Comparison of ENCODE assay signal across 22 mouse cellular contexts in the genomic region with DNA sequence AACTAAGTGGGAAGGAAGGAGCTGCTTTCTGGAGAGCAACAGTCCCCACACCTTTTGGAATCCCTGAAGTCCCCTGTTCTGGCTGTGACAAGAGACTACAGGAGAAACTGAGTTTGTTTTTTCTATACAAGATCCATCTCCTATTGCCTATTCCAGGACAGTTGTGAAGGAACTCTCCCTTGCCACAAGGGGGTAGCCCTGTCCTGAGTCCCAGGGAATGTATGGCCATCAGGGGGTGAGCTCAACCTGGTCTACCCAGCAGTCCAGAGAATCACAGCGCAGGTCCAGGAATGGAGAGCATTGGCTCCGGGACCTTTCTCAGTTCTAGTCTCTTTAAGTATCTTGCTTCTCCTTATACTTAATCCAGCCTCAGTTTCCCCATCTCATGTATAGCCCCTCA. TPM values are rescaled to one million over a fixed set of nuclear protein-coding genes. Genes with fewer than 3 reads are reported as not detected.
DNase-seq lines count a peak whose midpoint lies in the region; ATAC-seq and TF ChIP-seq lines count a peak whose summit lies in the region.
"Had no signal": no experiment of that assay in that cellular context is flagged by ENCODE, and none has a peak within 500 bp of the region (broad histone marks: within the 10 kb centered on the region; RNA-seq: fewer than 3 reads in every experiment).

No protein-coding gene starts in this region.

- H3K4me1 ChIP-seq in hindbrain, postnatal 0 days (ENCODE audit: insufficient read depth, low read length), result peaks cover 4% of the 10 kb centered on the region; the same call in 1 of the 2 replicates
- H3K4me1 ChIP-seq in hindbrain, embryonic 11.5 days (replicated peaks; ENCODE audit: control insufficient read depth, insufficient read depth, low read length), result 0 out of 2 replicates have a peak, but pooled peaks cover 2% of the 10 kb centered on the region
- no peaks in the 10 kb centered on the region for H3K4me1 ChIP-seq in midbrain, postnatal 0 days (ENCODE audit: insufficient read depth, low read length)
- H3K4me1 ChIP-seq in midbrain, embryonic 13.5 days (replicated peaks), result peaks cover 5% of the 10 kb centered on the region

- no peak overlapping the region for H3K4me2 ChIP-seq in hindbrain, postnatal 0 days (ENCODE audit: low read depth, low read length)
- H3K4me2 ChIP-seq in hindbrain, embryonic 11.5 days (replicated peaks; ENCODE audit: low read depth, low read length), result no peak overlapping the region
- H3K4me2 ChIP-seq in midbrain, postnatal 0 days (ENCODE audit: low read depth, low read length, poor library complexity, severe bottlenecking), result no peak overlapping the region
- H3K4me2 ChIP-seq in midbrain, embryonic 13.5 days (replicated peaks), result no peak overlapping the region
- H3K4me2 ChIP-seq: hindbrain, embryonic 15.5 days; lung, embryonic 15.5 days had no signal

- no peak for TF ChIP-seq POLR2A in brain, embryonic 14.5 days (IDR thresholded peaks at IDR 0.05; ENCODE audit: borderline replicate concordance, extremely low read depth, insufficient read depth, insufficient read length, poor library complexity, severe bottlenecking)

- no peaks in the 10 kb centered on the region for H3K9me3 ChIP-seq in hindbrain, postnatal 0 days (ENCODE audit: low read length)
- H3K9me3 ChIP-seq in hindbrain, embryonic 11.5 days (ENCODE audit: control insufficient read depth, low read length), result no peaks in the 10 kb centered on the region
- no peaks in the 10 kb centered on the region for H3K9me3 ChIP-seq in midbrain, postnatal 0 days (ENCODE audit: low read length)
- H3K9me3 ChIP-seq in midbrain, embryonic 13.5 days, result no peaks in the 10 kb centered on the region
- H3K9me3 ChIP-seq: hindbrain, embryonic 15.5 days; lung, embryonic 15.5 days had no signal

- no peak for ATAC-seq in hindbrain, postnatal 0 days
- no peak for ATAC-seq in hindbrain, embryonic 11.5 days (ENCODE audit: low FRiP score)
- no peak for ATAC-seq in midbrain, postnatal 0 days (ENCODE audit: low FRiP score)
- no peak for ATAC-seq in midbrain, embryonic 13.5 days

- no peak for DNase-seq in hindbrain, postnatal 0 days (ENCODE audit: low spot score)
- no peak for DNase-seq in hindbrain, embryonic 11.5 days (ENCODE audit: low spot score)
- no peak for DNase-seq in midbrain, postnatal 0 days (ENCODE audit: low spot score)
- no peak for DNase-seq in brain, embryonic 14.5 days (ENCODE audit: low read depth)
- DNase-seq in frontal cortex, postnatal 14 days (ENCODE audit: low spot score in 2 of 2), result no peak
- DNase-seq in right cerebral cortex, postnatal 10 days (ENCODE audit: low spot score in 2 of 2), result no peak
- DNase-seq: adrenal gland, adult 8-10 months; B cell, adult 2 months; cerebellum, adult 11-12 months; cerebellum, postnatal 36 days; gastrocnemius, postnatal 14 days; kidney, adult 2 months; kidney, postnatal 36 days; midbrain, embryonic 14.5 days; right cerebral cortex, adult 18-20 months; thymus, postnatal 4 days had no signal

- no peak overlapping the region for H3K27ac ChIP-seq in hindbrain, postnatal 0 days
- H3K27ac ChIP-seq in hindbrain, embryonic 11.5 days (ENCODE audit: low read depth, low read length), result no peak overlapping the region
- H3K27ac ChIP-seq in midbrain, postnatal 0 days (ENCODE audit: low read depth, low read length), result no peak overlapping the region
- no peak overlapping the region for H3K27ac ChIP-seq in midbrain, embryonic 13.5 days
- H3K27ac ChIP-seq: hindbrain, embryonic 15.5 days; lung, embryonic 15.5 days had no signal

- H3K27me3 ChIP-seq in hindbrain, postnatal 0 days (ENCODE audit: insufficient read depth, low read length), result no peaks in the 10 kb centered on the region
- no peaks in the 10 kb centered on the region for H3K27me3 ChIP-seq in hindbrain, embryonic 11.5 days (ENCODE audit: control insufficient read depth, insufficient read depth, low read length)
- no peaks in the 10 kb centered on the region for H3K27me3 ChIP-seq in midbrain, postnatal 0 days (ENCODE audit: insufficient read depth, low read length)
- H3K27me3 ChIP-seq in midbrain, embryonic 13.5 days, result no peaks in the 10 kb centered on the region
- H3K27me3 ChIP-seq: hindbrain, embryonic 15.5 days; lung, embryonic 15.5 days had no signal

- 85% methylated on average over 2 of the region's 2 CpGs for WGBS in hindbrain, postnatal 0 days
- WGBS in hindbrain, embryonic 11.5 days, result 59% methylated on average over 2 of the region's 2 CpGs
- 54% methylated on average over 2 of the region's 2 CpGs for WGBS in midbrain, postnatal 0 days
- 48% methylated on average over 2 of the region's 2 CpGs for WGBS in midbrain, embryonic 13.5 days

- peak; percentile 38 for TF ChIP-seq CTCF in hindbrain, postnatal 0 days (IDR thresholded peaks at IDR 0.05; ENCODE audit: low read depth)
- TF ChIP-seq CTCF in midbrain, postnatal 0 days (IDR thresholded peaks at IDR 0.05), result peak; percentile 41
- TF ChIP-seq CTCF in brain, embryonic 14.5 days (IDR thresholded peaks at IDR 0.05; ENCODE audit: borderline replicate concordance, extremely low read depth, insufficient read depth, insufficient read length), result peak; percentile 10; the same call in 1 of the 2 replicates

- H3K36me3 ChIP-seq in hindbrain, postnatal 0 days (ENCODE audit: insufficient read depth, low read length), result no peaks in the 10 kb centered on the region
- no peaks in the 10 kb centered on the region for H3K36me3 ChIP-seq in hindbrain, embryonic 11.5 days (ENCODE audit: control insufficient read depth, insufficient read depth, low read length)
- no peaks in the 10 kb centered on the region for H3K36me3 ChIP-seq in midbrain, postnatal 0 days (ENCODE audit: insufficient read depth, low read length)
- no peaks in the 10 kb centered on the region for H3K36me3 ChIP-seq in midbrain, embryonic 13.5 days
- H3K36me3 ChIP-seq: hindbrain, embryonic 15.5 days; lung, embryonic 15.5 days had no signal

- no peak overlapping the region for H3K9ac ChIP-seq in hindbrain, postnatal 0 days (replicated peaks; ENCODE audit: low read length)
- no peak overlapping the region for H3K9ac ChIP-seq in hindbrain, embryonic 11.5 days (ENCODE audit: low read depth, low read length)
- no peak overlapping the region for H3K9ac ChIP-seq in midbrain, postnatal 0 days (replicated peaks; ENCODE audit: low read length, poor library complexity, severe bottlenecking)
- H3K9ac ChIP-seq in midbrain, embryonic 13.5 days (replicated peaks), result no peak overlapping the region
- H3K9ac ChIP-seq: hindbrain, embryonic 15.5 days; lung, embryonic 15.5 days had no signal

- no peak overlapping the region for H3K4me3 ChIP-seq in hindbrain, postnatal 0 days (ENCODE audit: low read length)
- H3K4me3 ChIP-seq in hindbrain, embryonic 11.5 days (ENCODE audit: low read depth, low read length), result no peak overlapping the region
- no peak overlapping the region for H3K4me3 ChIP-seq in midbrain, postnatal 0 days (ENCODE audit: low read depth, low read length)
- H3K4me3 ChIP-seq in midbrain, embryonic 13.5 days (replicated peaks), result no peak overlapping the region
- H3K4me3 ChIP-seq: hindbrain, embryonic 15.5 days; lung, embryonic 15.5 days had no signal

RNA-seq across cellular contexts. Expression of a gene that starts 4.7 kb away (rescaled TPM):
- 352 and 363 TPM in 2 replicates for total RNA-seq in hindbrain, postnatal 0 days (2014; rRNA removed)
- 609 and 632 TPM in 2 replicates for polyA plus RNA-seq in hindbrain, postnatal 0 days (2015; fragmentation: Nextera tagmentation; extraction: Ambion mirVana)
- 610 and 623 TPM in 2 replicates for polyA plus RNA-seq in hindbrain, embryonic 11.5 days (2014; fragmentation: Nextera tagmentation; extraction: Ambion mirVana)
- 372 and 409 TPM in 2 replicates for total RNA-seq in midbrain, postnatal 0 days (2014; rRNA removed)
- polyA plus RNA-seq in midbrain, postnatal 0 days (2015; fragmentation: Nextera tagmentation; extraction: Ambion mirVana), result 626 and 656 TPM in 2 replicates
- 602 and 607 TPM in 2 replicates for polyA plus RNA-seq in midbrain, embryonic 13.5 days (2015; fragmentation: Nextera tagmentation; extraction: Ambion mirVana)
- polyA plus RNA-seq in brain, embryonic 14.5 days (2012; rRNA removed), result 565 and 655 TPM in 2 replicates

RNA-seq across cellular contexts. Expression of a gene that starts 24.7 kb away (rescaled TPM):
- total RNA-seq in hindbrain, postnatal 0 days (2014; rRNA removed), result 4.3 and 4.7 TPM in 2 replicates
- polyA plus RNA-seq in hindbrain, postnatal 0 days (2015; fragmentation: Nextera tagmentation; extraction: Ambion mirVana), result 24.8 and 29.2 TPM in 2 replicates
- 33.4 and 40.9 TPM in 2 replicates for polyA plus RNA-seq in hindbrain, embryonic 11.5 days (2014; fragmentation: Nextera tagmentation; extraction: Ambion mirVana)
- total RNA-seq in midbrain, postnatal 0 days (2014; rRNA removed), result 7.0 and 7.3 TPM in 2 replicates
- 25.5 and 28.3 TPM in 2 replicates for polyA plus RNA-seq in midbrain, postnatal 0 days (2015; fragmentation: Nextera tagmentation; extraction: Ambion mirVana)
- 32.5 and 32.6 TPM in 2 replicates for polyA plus RNA-seq in midbrain, embryonic 13.5 days (2015; fragmentation: Nextera tagmentation; extraction: Ambion mirVana)
- polyA plus RNA-seq in brain, embryonic 14.5 days (2012; rRNA removed), result 32.4 and 37.2 TPM in 2 replicates

RNA-seq across cellular contexts. Expression of a gene that starts 30.5 kb away (rescaled TPM):
- total RNA-seq in hindbrain, postnatal 0 days (2014; rRNA removed), result 88.3 and 90.6 TPM in 2 replicates
- 119 and 123 TPM in 2 replicates for polyA plus RNA-seq in hindbrain, postnatal 0 days (2015; fragmentation: Nextera tagmentation; extraction: Ambion mirVana)
- polyA plus RNA-seq in hindbrain, embryonic 11.5 days (2014; fragmentation: Nextera tagmentation; extraction: Ambion mirVana), result 87.4 and 96.7 TPM in 2 replicates
- total RNA-seq in midbrain, postnatal 0 days (2014; rRNA removed), result 65.0 and 80.6 TPM in 2 replicates
- 104 and 112 TPM in 2 replicates for polyA plus RNA-seq in midbrain, postnatal 0 days (2015; fragmentation: Nextera tagmentation; extraction: Ambion mirVana)
- 95.9 and 96.5 TPM in 2 replicates for polyA plus RNA-seq in midbrain, embryonic 13.5 days (2015; fragmentation: Nextera tagmentation; extraction: Ambion mirVana)
- 45.5 and 58.2 TPM in 2 replicates for polyA plus RNA-seq in brain, embryonic 14.5 days (2012; rRNA removed)

RNA-seq across cellular contexts. Expression of a gene that starts 40.8 kb away (rescaled TPM):
- total RNA-seq in hindbrain, postnatal 0 days (2014; rRNA removed), result 124 TPM in 2 replicates
- 258 and 271 TPM in 2 replicates for polyA plus RNA-seq in hindbrain, postnatal 0 days (2015; fragmentation: Nextera tagmentation; extraction: Ambion mirVana)
- polyA plus RNA-seq in hindbrain, embryonic 11.5 days (2014; fragmentation: Nextera tagmentation; extraction: Ambion mirVana), result 105 and 107 TPM in 2 replicates
- total RNA-seq in midbrain, postnatal 0 days (2014; rRNA removed), result 125 and 141 TPM in 2 replicates
- polyA plus RNA-seq in midbrain, postnatal 0 days (2015; fragmentation: Nextera tagmentation; extraction: Ambion mirVana), result 289 and 314 TPM in 2 replicates
- polyA plus RNA-seq in midbrain, embryonic 13.5 days (2015; fragmentation: Nextera tagmentation; extraction: Ambion mirVana), result 155 and 159 TPM in 2 replicates
- polyA plus RNA-seq in brain, embryonic 14.5 days (2012; rRNA removed), result 145 and 172 TPM in 2 replicates

RNA-seq across cellular contexts. Expression of a gene that starts 49.8 kb away (rescaled TPM):
- total RNA-seq in hindbrain, postnatal 0 days (2014; rRNA removed), result 2.3 and 3.2 TPM in 2 replicates
- polyA plus RNA-seq in hindbrain, postnatal 0 days (2015; fragmentation: Nextera tagmentation; extraction: Ambion mirVana), result 0.38 and 0.76 TPM in 2 replicates
- not detected in 2 replicates for polyA plus RNA-seq in hindbrain, embryonic 11.5 days (2014; fragmentation: Nextera tagmentation; extraction: Ambion mirVana)
- total RNA-seq in midbrain, postnatal 0 days (2014; rRNA removed), result 0.38 and 0.99 TPM in 2 replicates
- 0.27 and 0.44 TPM in 2 replicates for polyA plus RNA-seq in midbrain, postnatal 0 days (2015; fragmentation: Nextera tagmentation; extraction: Ambion mirVana)
- 0.35 TPM in 1 of 2 replicates, not detected in the other for polyA plus RNA-seq in midbrain, embryonic 13.5 days (2015; fragmentation: Nextera tagmentation; extraction: Ambion mirVana)
- 0.87 and 1.1 TPM in 2 replicates for polyA plus RNA-seq in brain, embryonic 14.5 days (2012; rRNA removed)
- total RNA-seq: ES-E14; megakaryocyte progenitor cell, adult 5-6 weeks; neutrophil, adult 5-6 weeks had no signal
